Mouse (Mus musculus) lung, adult 2 months (tissue): Measurements from ENCODE around the gene Cd55b.

Experiments
- CTCF ChIP-seq: fragments of 200-500 bp; IDR thresholded peaks from 2 replicates; pipeline ENCODE4 v1.5.1; 2011; ENCODE audit warnings: mild to moderate bottlenecking, low read length, control low read depth; ENCODE audit not compliant: insufficient read depth
- POLR2A ChIP-seq: fragments of 200-500 bp; IDR thresholded peaks from 2 replicates; pipeline ENCODE4 v1.6.1; 2011; ENCODE audit warnings: low read depth, mild to moderate bottlenecking, control low read depth, low read length, borderline replicate concordance; ENCODE audit errors: extremely low read depth

DNA sequence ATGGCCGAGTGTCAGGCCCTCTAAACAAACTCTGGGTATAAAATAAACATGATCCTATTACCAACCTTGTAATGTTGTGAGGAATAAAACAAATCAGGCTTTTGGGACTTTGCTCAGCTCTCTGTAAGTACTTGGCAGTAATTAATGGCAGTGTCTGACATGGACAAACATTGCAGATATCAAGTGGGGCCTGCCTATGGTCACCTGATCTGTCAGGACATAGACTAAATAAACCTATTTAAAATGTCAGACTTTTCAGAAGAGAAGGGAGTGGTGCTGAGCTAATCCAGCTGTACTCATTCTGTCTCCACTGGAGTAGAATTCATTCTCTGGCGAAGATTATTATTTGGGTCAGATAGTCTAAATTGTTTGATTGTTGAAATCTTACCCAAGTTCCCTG lies 44.6 kb upstream of the Cd55b start:
- TF ChIP-seq CTCF (no peak), POLR2A (no peak)
